Mouse (Mus musculus): ENCODE measurements around the gene Upk3bl. TPM values are rescaled to one million over a fixed set of nuclear protein-coding genes. Genes with fewer than 3 reads are reported as not detected.

Gene Upk3bl
- total and polyA plus RNA-seq, 3 experiments: not detected

DNA sequence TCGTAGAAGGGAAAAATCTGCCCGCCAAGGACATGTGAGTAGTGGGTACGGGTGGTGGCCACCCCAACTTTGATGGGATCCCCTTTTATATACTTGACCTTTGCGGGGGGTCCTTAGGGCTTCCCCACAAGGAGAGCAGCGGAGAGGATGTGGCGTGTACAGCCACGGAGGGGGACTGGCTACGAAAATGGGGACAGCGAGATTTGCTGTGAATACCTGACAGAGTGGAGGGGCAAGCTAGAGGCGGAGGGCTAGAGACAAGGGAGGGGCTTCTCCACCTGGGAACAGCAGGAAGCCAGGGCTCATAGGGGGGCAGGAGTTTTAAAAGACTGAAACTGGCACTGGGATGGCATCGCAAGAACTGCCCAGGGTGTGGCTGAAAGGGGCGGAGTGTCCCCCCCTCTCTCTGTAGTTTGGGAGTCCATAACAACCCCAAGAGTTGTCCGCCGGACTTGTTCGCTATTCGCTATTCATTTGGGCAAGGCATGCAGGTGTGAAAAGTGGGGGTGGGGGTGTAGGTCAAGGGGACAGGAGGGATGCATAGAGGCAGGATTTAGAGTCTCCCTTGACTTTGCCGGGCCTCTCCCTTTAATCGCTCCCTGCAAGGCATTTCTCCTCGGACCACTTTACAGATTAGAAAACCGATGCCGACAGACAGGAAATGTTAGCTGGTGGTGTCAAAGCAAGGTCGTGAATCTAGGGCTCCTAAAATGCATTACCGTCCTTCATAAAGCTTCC lies 30.0 kb downstream of the Upk3bl start:
- H3K4me1 ChIP-seq (ENCODE audit: control insufficient read depth in 1 of 2, insufficient read depth in 2 of 2, low read length in 2 of 2): peaks cover 0 to 8% of the 10 kb centered on the region in 2 experiments; a peak in 1 of 4 replicates
- no peaks in the 10 kb centered on the region for H3K9me3 ChIP-seq (replicated peaks; ENCODE audit: insufficient read depth, low read length)
- no peaks in the 10 kb centered on the region for H3K79me2 ChIP-seq (ENCODE audit: control insufficient read depth, insufficient read depth, low read length, poor library complexity)
- TF ChIP-seq MAZ (IDR thresholded peaks at IDR 0.05; ENCODE audit: low read depth, low read length) (no peak), ETS1 (IDR thresholded peaks at IDR 0.05; ENCODE audit: low read depth, low read length) (no peak), CHD1 (IDR thresholded peaks at IDR 0.05; ENCODE audit: low read depth, low read length) (no peak), MYC (IDR thresholded peaks at IDR 0.05; ENCODE audit: low read depth, low read length) (no peak), BHLHE40 (IDR thresholded peaks at IDR 0.05; ENCODE audit: borderline replicate concordance, low read depth, low read length) (no peak), HCFC1 (IDR thresholded peaks at IDR 0.05; ENCODE audit: low read depth, low read length) (no peak), UBTF (IDR thresholded peaks at IDR 0.05; ENCODE audit: borderline replicate concordance, insufficient read depth, low read depth, low read length) (no peak), EP300 (IDR thresholded peaks at IDR 0.05; ENCODE audit: low read depth in 1 of 2, low read length in 2 of 2) (no peak), TBP (IDR thresholded peaks at IDR 0.05; ENCODE audit: low read depth, low read length) (no peak), CHD2 (IDR thresholded peaks at IDR 0.05; ENCODE audit: low read length) (no peak), POLR2AphosphoS2 (IDR thresholded peaks at IDR 0.05; ENCODE audit: low read length) (no peak)
- H3K36me3 ChIP-seq (ENCODE audit: control insufficient read depth in 1 of 2, insufficient read depth in 2 of 2, low read length in 2 of 2): no peaks in the 10 kb centered on the region
- H3K4me3 ChIP-seq (ENCODE audit: control insufficient read depth in 1 of 2, insufficient read depth in 1 of 2, low read depth in 2 of 2, low read length in 2 of 2): peak overlapping the region; percentile 64 to 69
- no peak for DNase-seq (ENCODE audit: low read depth, low spot score)
- no peaks in the 10 kb centered on the region for H3K27me3 ChIP-seq (ENCODE audit: control insufficient read depth in 1 of 2, insufficient read depth in 2 of 2, low read length in 2 of 2)
- no peak overlapping the region for H3K27ac ChIP-seq (ENCODE audit: control insufficient read depth, low read depth, low read length)
- peak overlapping the region; percentile 67 for H3K9ac ChIP-seq (ENCODE audit: control insufficient read depth, low read depth, low read length, poor library complexity, severe bottlenecking)

DNA sequence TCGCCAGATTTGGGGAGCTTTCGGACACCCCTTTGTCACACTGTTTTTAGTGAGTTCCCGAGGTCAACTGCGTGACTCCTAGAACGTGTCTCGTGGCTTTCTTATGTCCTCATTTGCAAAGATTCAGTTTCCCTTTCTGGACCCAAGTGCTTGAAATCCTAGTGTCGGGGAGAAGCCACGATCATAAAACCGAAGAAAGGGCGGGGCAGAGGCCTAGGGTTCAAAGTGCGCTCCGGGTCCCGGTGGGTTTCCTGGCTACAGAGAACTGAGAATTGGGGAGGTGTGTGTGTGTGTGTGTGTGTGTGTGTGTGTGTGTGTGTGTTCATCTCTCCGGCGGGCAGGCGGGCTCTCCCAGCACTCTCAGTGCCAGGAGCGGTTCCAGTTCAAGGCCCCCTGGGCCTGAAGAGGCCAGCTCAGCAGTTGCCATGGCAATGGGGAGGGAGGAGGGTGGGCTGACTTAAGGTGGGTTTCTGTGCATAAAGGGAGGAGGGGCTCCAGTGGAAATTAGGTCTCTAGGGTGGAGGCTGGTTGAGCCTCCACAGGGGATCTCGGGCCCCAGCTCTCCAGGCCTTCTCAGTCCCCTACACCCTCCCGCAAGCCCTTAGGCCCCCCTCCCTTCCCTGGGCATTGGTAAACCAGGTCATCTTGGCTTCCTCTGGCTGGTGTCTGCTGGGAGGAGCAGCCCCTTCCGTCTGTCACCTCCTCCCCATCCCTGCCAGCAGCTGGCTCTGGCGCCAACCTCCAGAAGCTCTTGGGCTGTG lies 30.8 kb downstream of the Upk3bl start:
- Histone ChIP-seq H3K4me3 (ENCODE audit: control insufficient read depth in 1 of 2, insufficient read depth in 1 of 2, low read depth in 2 of 2, low read length in 2 of 2) (no peak overlapping the region), H3K79me2 (ENCODE audit: control insufficient read depth, insufficient read depth, low read length, poor library complexity) (no peaks in the 10 kb centered on the region), H3K27ac (ENCODE audit: control insufficient read depth, low read depth, low read length) (no peak overlapping the region), H3K36me3 (ENCODE audit: control insufficient read depth in 1 of 2, insufficient read depth in 2 of 2, low read length in 2 of 2) (no peaks in the 10 kb centered on the region), H3K27me3 (ENCODE audit: control insufficient read depth in 1 of 2, insufficient read depth in 2 of 2, low read length in 2 of 2) (no peaks in the 10 kb centered on the region), H3K9me3 (replicated peaks; ENCODE audit: insufficient read depth, low read length) (no peaks in the 10 kb centered on the region), H3K9ac (ENCODE audit: control insufficient read depth, low read depth, low read length, poor library complexity, severe bottlenecking) (no peak overlapping the region), H3K4me1 (ENCODE audit: control insufficient read depth in 1 of 2, insufficient read depth in 2 of 2, low read length in 2 of 2) (peaks cover 0 to 8% of the 10 kb centered on the region in 2 experiments; a peak in 1 of 4 replicates)
- no peak for DNase-seq (ENCODE audit: low read depth, low spot score)
- TF ChIP-seq GABPA (IDR thresholded peaks at IDR 0.05; ENCODE audit: low read depth, low read length) (no peak), USF1 (IDR thresholded peaks at IDR 0.05; ENCODE audit: low read depth, low read length) (no peak), HCFC1 (IDR thresholded peaks at IDR 0.05; ENCODE audit: low read depth, low read length) (no peak), UBTF (IDR thresholded peaks at IDR 0.05; ENCODE audit: borderline replicate concordance, insufficient read depth, low read depth, low read length) (no peak), MAZ (IDR thresholded peaks at IDR 0.05; ENCODE audit: low read depth, low read length) (no peak), TAL1 (IDR thresholded peaks at IDR 0.05; ENCODE audit: low read length) (no peak), CTCF (IDR thresholded peaks at IDR 0.05 in 2 of 3, conservative IDR thresholded peaks at IDR 0.05 in 1 of 3; ENCODE audit: control insufficient read depth in 1 of 3, insufficient read depth in 1 of 3, low read depth in 2 of 3, low read length in 3 of 3, poor library complexity in 1 of 3, severe bottlenecking in 1 of 3) (no peak), MYC (IDR thresholded peaks at IDR 0.05; ENCODE audit: low read depth, low read length) (no peak)

All from MEL (cell line).